In genomic region chr11:96736361-96736760, GRCm38 (mm10) we compare ENCODE assay signal across 9 mouse cellular contexts. TPM values are rescaled to one million over a fixed set of nuclear protein-coding genes. Genes with fewer than 3 reads are reported as not detected.
DNase-seq lines count a peak whose midpoint lies in the region; ATAC-seq and TF ChIP-seq lines count a peak whose summit lies in the region.
"Had no signal": no experiment of that assay in that cellular context is flagged by ENCODE, and none has a peak within 500 bp of the region (broad histone marks: within the 10 kb centered on the region; RNA-seq: fewer than 3 reads in every experiment).

No protein-coding gene starts in this region.

- no peak for TF ChIP-seq POLR2A in embryonic fibroblast, embryonic 13.5 days (IDR thresholded peaks at IDR 0.05; ENCODE audit: low read depth, low read length)

- peak overlapping the region; percentile 28 for H3K4me3 ChIP-seq in kidney, embryonic 15.5 days (replicated peaks)
- H3K4me3 ChIP-seq in embryonic fibroblast, embryonic 13.5 days (ENCODE audit: insufficient read depth, low read length), result peak overlapping the region; percentile 32; the same call in 1 of the 2 replicates
- peak overlapping the region; percentile 17; the same call in 1 of the 2 replicates for H3K4me3 ChIP-seq in liver, embryonic 12.5 days
- H3K4me3 ChIP-seq in neural tube, embryonic 13.5 days, result peak overlapping the region; percentile 20

- peaks cover 12% of the 10 kb centered on the region for H3K27me3 ChIP-seq in kidney, embryonic 15.5 days
- peaks cover 35% of the 10 kb centered on the region for H3K27me3 ChIP-seq in liver, embryonic 12.5 days (replicated peaks)
- no peaks in the 10 kb centered on the region for H3K27me3 ChIP-seq in neural tube, embryonic 13.5 days
- H3K27me3 ChIP-seq: Patski had no signal

- no peaks in the 10 kb centered on the region for H3K36me3 ChIP-seq in kidney, embryonic 15.5 days
- H3K36me3 ChIP-seq in liver, embryonic 12.5 days, result no peaks in the 10 kb centered on the region
- no peaks in the 10 kb centered on the region for H3K36me3 ChIP-seq in neural tube, embryonic 13.5 days

- peak overlapping the region; percentile 58 for H3K4me2 ChIP-seq in kidney, embryonic 15.5 days
- peak overlapping the region; percentile 49 for H3K4me2 ChIP-seq in liver, embryonic 12.5 days
- H3K4me2 ChIP-seq in neural tube, embryonic 13.5 days, result peak overlapping the region; percentile 53

- no peak for TF ChIP-seq CTCF in embryonic fibroblast, embryonic 13.5 days (IDR thresholded peaks at IDR 0.05; ENCODE audit: borderline replicate concordance, insufficient read depth, low read length)

- WGBS in kidney, embryonic 15.5 days, result 12% methylated on average over 11 of the region's 11 CpGs
- WGBS in liver, embryonic 12.5 days (ENCODE audit: insufficient replicate concordance), result 37% methylated on average over 11 of the region's 11 CpGs
- 11% methylated on average over 11 of the region's 11 CpGs for WGBS in neural tube, embryonic 13.5 days

- ATAC-seq in kidney, embryonic 15.5 days (replicated peaks; ENCODE audit: low FRiP score), result peak; percentile 45; the same call in 1 of the 2 replicates
- ATAC-seq in liver, embryonic 12.5 days, result no peak
- no peak for ATAC-seq in neural tube, embryonic 13.5 days (ENCODE audit: low read depth)

- H3K4me1 ChIP-seq in kidney, embryonic 15.5 days, result peaks cover 69% of the 10 kb centered on the region
- H3K4me1 ChIP-seq in embryonic fibroblast, embryonic 13.5 days (ENCODE audit: control insufficient read depth, insufficient read depth, low read length), result peaks cover 8% of the 10 kb centered on the region
- H3K4me1 ChIP-seq in liver, embryonic 12.5 days, result no peaks in the 10 kb centered on the region
- peaks cover 83% of the 10 kb centered on the region for H3K4me1 ChIP-seq in neural tube, embryonic 13.5 days (replicated peaks)

- no peak overlapping the region for H3K9ac ChIP-seq in kidney, embryonic 15.5 days
- H3K9ac ChIP-seq in liver, embryonic 12.5 days, result no peak overlapping the region
- peak overlapping the region; percentile 66 for H3K9ac ChIP-seq in neural tube, embryonic 13.5 days

- no peak for DNase-seq in kidney, postnatal 36 days
- no peak for DNase-seq in urinary bladder, adult 2 months (ENCODE audit: low spot score)
- no peak for DNase-seq in adrenal gland, postnatal 4 days (ENCODE audit: low spot score in 2 of 2)
- no peak for DNase-seq in ovary, postnatal 14 days (ENCODE audit: low spot score)

- no peaks in the 10 kb centered on the region for H3K9me3 ChIP-seq in kidney, embryonic 15.5 days (replicated peaks)
- no peaks in the 10 kb centered on the region for H3K9me3 ChIP-seq in liver, embryonic 12.5 days (replicated peaks)
- H3K9me3 ChIP-seq in neural tube, embryonic 13.5 days, result no peaks in the 10 kb centered on the region

- peak overlapping the region; percentile 69 for H3K27ac ChIP-seq in kidney, embryonic 15.5 days
- H3K27ac ChIP-seq in embryonic fibroblast, embryonic 13.5 days (ENCODE audit: insufficient read depth, low read length), result no peak overlapping the region
- no peak overlapping the region for H3K27ac ChIP-seq in liver, embryonic 12.5 days
- peak overlapping the region; percentile 95 for H3K27ac ChIP-seq in neural tube, embryonic 13.5 days (replicated peaks)

RNA-seq across cellular contexts. Expression of gene Snx11, which starts 41.0 kb away (rescaled TPM):
- polyA plus RNA-seq in kidney, embryonic 15.5 days (2015; fragmentation: Nextera tagmentation; extraction: Ambion mirVana), result 19.2 and 20.4 TPM in 2 replicates
- polyA plus RNA-seq in embryonic fibroblast, embryonic 13.5 days (2011; ENCODE audit: insufficient read length, low read depth, missing spikeins), result 31.1 and 32.5 TPM in 2 replicates
- polyA plus RNA-seq in liver, embryonic 12.5 days (2016; fragmentation: Nextera tagmentation; extraction: Ambion mirVana), result 14.3 and 14.4 TPM in 2 replicates
- polyA plus RNA-seq in neural tube, embryonic 13.5 days (2015; fragmentation: Nextera tagmentation; extraction: Ambion mirVana), result 78.0 and 84.2 TPM in 2 replicates
- 26.0 and 30.0 TPM in 2 replicates for polyA plus RNA-seq in urinary bladder, adult 2 months (2012; rRNA removed)
- total RNA-seq in adrenal gland, postnatal 4 days (2021), result 10 to 100 TPM; 27.8 TPM

RNA-seq across cellular contexts. Expression of gene Cbx1, which starts 52.6 kb away (rescaled TPM):
- polyA plus RNA-seq in kidney, embryonic 15.5 days (2015; fragmentation: Nextera tagmentation; extraction: Ambion mirVana), result 136 and 154 TPM in 2 replicates
- 61.1 and 90.9 TPM in 2 replicates for polyA plus RNA-seq in embryonic fibroblast, embryonic 13.5 days (2011; ENCODE audit: insufficient read length, low read depth, missing spikeins)
- 51.6 and 52.4 TPM in 2 replicates for polyA plus RNA-seq in liver, embryonic 12.5 days (2016; fragmentation: Nextera tagmentation; extraction: Ambion mirVana)
- polyA plus RNA-seq in neural tube, embryonic 13.5 days (2015; fragmentation: Nextera tagmentation; extraction: Ambion mirVana), result 91.6 and 95.1 TPM in 2 replicates
- polyA plus RNA-seq in urinary bladder, adult 2 months (2012; rRNA removed), result 43.6 and 46.4 TPM in 2 replicates
- 100 to 1,000 TPM in 1 of 2 experiments, 10 to 100 TPM in 1; 93.5 to 109 TPM for total RNA-seq in adrenal gland, postnatal 4 days (2021)

Comparison
In these comparisons a context has a peak if more than half of its experiments do, and no peak if none do; other contexts are left out.
1. H3K27ac ChIP-seq: peak in kidney, embryonic 15.5 days (single experiment) and neural tube, embryonic 13.5 days (single experiment); none in embryonic fibroblast, embryonic 13.5 days (single experiment) and liver, embryonic 12.5 days (single experiment).
2. Peak in every context shown above with its lines, with median percentiles within 50 percentile points of each other: H3K4me2 ChIP-seq and H3K4me3 ChIP-seq.